Mouse (Mus musculus): ENCODE measurements around the gene Maats1. TPM values are rescaled to one million over a fixed set of nuclear protein-coding genes. Genes with fewer than 3 reads are reported as not detected.

Maats1 gene
- total RNA-seq, 2 experiments from 2014 or later: not detected

DNA sequence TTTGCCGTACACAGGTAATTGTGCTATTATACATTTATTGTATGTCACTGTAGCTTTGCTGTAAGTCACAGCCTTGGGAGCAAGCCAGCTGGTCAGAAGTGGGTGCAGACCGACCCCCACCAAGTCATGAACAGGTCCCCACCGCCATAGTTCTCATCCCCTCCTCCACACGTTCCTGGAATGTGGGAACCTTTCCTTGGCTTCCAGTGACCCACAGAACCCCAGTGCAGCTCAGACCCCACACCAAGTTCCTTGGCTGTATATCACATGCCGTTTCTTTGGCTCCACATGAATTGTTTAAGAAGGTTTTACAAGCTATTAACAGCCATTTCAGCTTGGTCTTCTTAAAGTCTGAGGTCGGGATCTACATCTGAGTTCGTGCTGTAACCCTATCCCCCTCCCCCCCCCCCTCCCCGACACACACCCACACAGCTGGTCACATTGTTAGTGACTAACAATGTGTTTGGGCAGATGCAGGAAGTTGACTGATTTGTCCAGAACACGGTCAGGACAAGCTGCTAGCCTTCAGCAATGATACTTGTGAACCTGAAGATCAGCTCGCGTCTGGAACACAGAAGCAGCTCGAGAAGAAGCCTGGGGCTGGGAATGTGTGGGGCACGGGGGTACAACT is 93.5 kb downstream of the Maats1 start:
- intact Hi-C loops (cut with DNase I): no loop called here
- DNase-seq: no peak

Other genes with a start within 250 kb of the Maats1 start
- gene Nr1i2, start 47.3 kb downstream of the Maats1 start, total RNA-seq (2021): not detected
- 100 to 1,000 TPM; 250 to 263 TPM for gene Cox17, start 4.8 kb upstream of the Maats1 start, total RNA-seq (2021)
- not detected for gene Gm21987, start 4.9 kb upstream of the Maats1 start, total RNA-seq (2021)
- 100 to 1,000 TPM; 675 to 721 TPM for gene Popdc2, start 20.1 kb upstream of the Maats1 start, total RNA-seq (2021)
- gene Pla1a, start 91.0 kb upstream of the Maats1 start, total RNA-seq (2021): 10 to 100 TPM in 1 of 2 experiments, 1 to 10 TPM in 1; 9.8 to 12.1 TPM
- gene Adprh, start 110.6 kb upstream of the Maats1 start, total RNA-seq (2021): 10 to 100 TPM; 32.2 to 33.6 TPM
- gene Cd80, start 113.4 kb upstream of the Maats1 start, total RNA-seq (2021): under 1 TPM; 0.53 to 0.84 TPM
- gene Timmdc1, start 180.5 kb upstream of the Maats1 start, total RNA-seq (2021): 10 to 100 TPM; 54.1 to 59.0 TPM
- 10 to 100 TPM; 14.0 to 15.5 TPM for gene Poglut1, start 208.1 kb upstream of the Maats1 start, total RNA-seq (2021)
- gene Tmem39a, start 216.6 kb upstream of the Maats1 start, total RNA-seq (2021): 10 to 100 TPM; 24.2 to 30.8 TPM